Mouse (Mus musculus) ES-E14 (cell line): ENCODE data around the gene A730071L15Rik.

Experiments
- HCFC1 ChIP-seq: IDR thresholded peaks from 2 replicates; pipeline ENCODE4 v1.6.1; 2012; ENCODE audit warnings: low read length, inconsistent platforms, borderline replicate concordance; ENCODE audit not compliant: insufficient read depth
- MAFK ChIP-seq: IDR thresholded peaks from 2 replicates; pipeline ENCODE4 v1.6.1; 2014; ENCODE audit warnings: mild to moderate bottlenecking, low read depth, low read length, inconsistent platforms; ENCODE audit not compliant: insufficient read depth
- ZC3H11A ChIP-seq: IDR thresholded peaks from 2 replicates; pipeline ENCODE4 v1.6.1; 2012; ENCODE audit warnings: low read depth, mild to moderate bottlenecking, inconsistent platforms, low read length, borderline replicate concordance
- ZNF384 ChIP-seq: IDR thresholded peaks from 2 replicates; pipeline ENCODE4 v1.6.1; 2012; ENCODE audit warnings: low read depth, low read length, inconsistent platforms

DNA sequence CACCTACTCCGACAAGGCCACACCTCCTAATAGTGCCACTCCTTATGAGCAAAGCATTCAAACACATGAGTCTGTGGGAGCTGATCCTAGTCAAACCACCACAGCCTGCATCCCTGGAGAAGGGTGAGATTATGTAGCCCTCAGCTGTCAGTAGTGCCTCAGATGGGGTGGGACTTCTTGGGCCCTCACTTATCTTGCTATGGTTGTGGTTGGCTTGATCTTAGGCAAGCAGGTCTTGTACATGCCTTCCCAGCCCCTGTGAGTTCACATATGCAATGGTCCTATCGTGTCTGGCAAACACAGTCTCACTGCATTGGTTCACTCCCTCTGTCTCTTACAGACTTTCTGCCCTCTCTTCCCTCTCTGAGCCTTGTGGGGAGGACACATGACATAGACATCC, 7.3 kb downstream of the A730071L15Rik start:
- TF ChIP-seq ZNF384, result no peak
- no peak for TF ChIP-seq HCFC1
- TF ChIP-seq MAFK, result no peak
- no peak for TF ChIP-seq ZC3H11A
